Mouse (Mus musculus) heart, postnatal 25 days (tissue): ENCODE measurements at regions not wholly inside any gene's neighbourhood (a gene's known extent, or its start where the extent isn't known, plus 50 kb on each side); places are given as distances from the start of the nearest gene placed in this dataset.
"Not testable (repeated sequence)": the region's sequence is repeated elsewhere in the genome, so short reads cannot be mapped to it uniquely, and the experiment has no call there.

Experiments
- DNase-seq: peaks from one replicate; pipeline ENCODE4 v3.0.0; 2022; ENCODE audit warnings: low spot score
- intact Hi-C: fragments of 180-260 bp; cut with DNase I; formaldehyde crosslinking; loops from one replicate; pipeline ENCODE4 v1.15.1; 2025

DNA sequence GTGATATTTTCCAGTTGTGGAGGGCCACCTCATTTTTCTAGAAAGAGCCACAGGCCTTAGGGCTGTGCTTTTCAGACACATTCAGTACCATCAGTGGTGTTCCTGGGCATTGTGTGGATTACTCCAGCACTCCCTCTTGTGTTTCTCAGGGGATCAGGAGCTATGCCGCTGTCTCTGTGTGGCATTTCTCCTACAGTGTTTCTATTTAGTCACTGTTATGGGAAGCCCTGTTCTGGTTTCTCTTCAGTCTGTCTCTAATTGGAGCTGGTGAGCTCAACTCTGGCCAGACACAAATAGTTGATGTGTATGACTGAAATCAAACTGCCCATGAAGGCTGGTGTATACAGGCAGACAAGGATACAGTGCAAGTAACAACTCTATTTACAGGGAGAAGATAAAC, 133.7 kb upstream of the Arhgap42 start:
- intact Hi-C loops = loop anchor here (10.0 kb wide), 1 partner anchor 1768 kb away; no protein-coding TSS in a partner anchor
- DNase-seq = no peak

DNA sequence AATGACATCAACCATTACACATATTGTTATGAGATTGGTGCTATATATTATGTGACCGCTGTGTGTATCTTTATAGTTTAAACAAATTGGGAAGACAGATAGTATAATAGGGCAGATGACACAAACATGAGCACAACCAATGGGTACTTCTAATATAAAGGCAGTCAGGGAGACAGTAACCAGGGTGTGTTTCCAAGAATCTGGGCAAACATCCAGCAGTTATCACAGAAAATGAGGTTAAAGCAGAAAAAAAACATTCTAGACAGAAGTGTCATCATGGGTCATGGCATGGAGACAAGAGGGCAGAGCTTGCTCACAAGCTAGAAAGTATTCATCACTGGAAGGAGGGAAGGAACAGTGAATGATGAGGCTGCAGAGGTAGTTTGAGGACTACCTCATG, 129.8 kb upstream of the Arhgap42 start:
- no peak for DNase-seq
- intact Hi-C loops = no loop called here

DNA sequence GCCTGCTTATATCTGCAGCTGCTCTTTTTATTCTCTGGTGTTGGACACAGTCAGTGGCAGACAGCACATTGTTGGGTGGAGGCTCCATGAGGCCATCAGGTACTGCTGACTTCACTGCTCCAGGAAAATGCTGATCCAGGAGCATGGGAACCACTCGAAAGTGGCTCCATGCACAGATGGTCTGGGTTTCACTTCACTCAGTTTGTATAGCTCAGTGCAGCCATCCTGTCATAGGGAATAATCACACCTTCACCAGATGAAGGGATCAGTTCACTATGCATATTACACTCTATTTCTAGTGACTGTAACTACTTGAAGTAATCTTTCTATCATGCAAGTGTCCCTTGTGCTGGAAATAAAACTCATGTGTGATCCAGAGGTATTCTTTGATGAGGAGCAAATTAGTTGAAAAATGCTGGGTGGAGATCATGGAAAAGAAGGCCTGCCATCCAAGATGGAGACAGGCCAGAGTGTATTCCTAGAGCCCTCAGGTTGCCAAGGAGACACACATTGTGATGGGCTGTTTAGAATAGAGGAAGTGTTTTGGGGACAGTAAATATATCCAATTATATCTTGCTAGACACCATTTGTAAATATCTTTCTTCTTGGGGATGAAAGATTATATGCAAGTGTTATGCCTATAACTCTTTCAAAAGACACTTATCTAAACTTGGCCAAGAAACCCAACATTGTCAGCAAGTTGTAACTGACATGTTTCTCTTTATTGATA, 103.7 kb upstream of the Arhgap42 start:
- DNase-seq = no peak
- intact Hi-C loops = no loop called here

DNA sequence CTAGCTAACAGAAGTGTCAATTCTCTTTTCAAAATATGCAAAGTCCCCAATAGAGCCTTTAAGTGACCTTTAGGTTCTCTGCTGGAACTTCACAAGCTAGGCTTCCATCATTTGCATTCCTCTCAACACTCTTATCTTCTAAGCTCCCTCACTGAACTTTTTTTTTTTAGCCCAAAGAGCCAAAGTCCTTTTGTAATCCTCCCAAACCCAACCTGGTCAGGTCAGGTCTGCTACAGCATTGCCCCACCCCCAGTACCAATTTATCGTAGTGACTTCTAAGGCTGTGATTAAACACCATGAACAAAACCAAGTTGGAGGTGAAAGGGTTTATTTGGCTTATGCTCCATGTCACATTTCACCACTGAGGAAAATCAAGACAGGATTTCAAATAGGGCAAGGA, 79.7 kb upstream of the Arhgap42 start:
- DNase-seq = no peak
- intact Hi-C loops = no loop called here

DNA sequence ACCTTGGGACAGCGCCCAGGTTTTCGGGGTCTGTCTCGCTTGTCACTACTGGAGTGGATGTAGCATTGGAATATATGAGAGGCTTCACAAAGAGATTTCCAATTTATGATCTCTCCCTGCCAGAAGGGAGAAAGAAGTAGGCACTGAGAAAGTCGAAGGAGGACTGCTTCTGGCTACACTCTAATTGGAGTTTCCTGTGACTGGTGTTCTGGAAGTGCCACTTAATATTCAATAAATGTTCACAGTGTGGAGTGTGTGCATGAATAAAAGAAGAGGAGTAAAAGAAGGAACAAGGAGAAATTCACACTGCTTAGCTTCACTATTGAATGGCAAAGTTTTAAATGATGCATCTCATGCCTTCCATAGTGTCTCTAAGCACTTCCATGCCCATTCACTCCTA, 77.1 kb upstream of the Arhgap42 start:
- no peak for DNase-seq

DNA sequence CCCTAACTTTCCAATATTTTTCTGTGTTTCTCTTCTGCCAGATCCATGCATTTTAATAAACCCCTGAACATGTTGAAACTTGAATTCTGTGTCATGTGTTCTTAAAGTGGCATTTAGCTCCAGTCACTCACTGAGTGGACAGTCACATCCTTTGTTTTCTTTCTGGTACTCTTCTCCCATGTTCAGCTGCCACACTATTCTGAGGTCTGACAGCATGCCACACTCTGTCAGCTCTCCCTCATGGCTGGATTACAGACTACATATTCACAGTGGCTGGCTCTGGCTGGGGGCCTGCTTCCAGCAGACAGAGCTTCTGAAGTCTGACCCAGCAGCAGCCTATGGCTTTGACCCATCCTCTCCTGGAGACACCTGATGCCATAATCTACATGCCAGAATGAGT, 73.4 kb upstream of the Arhgap42 start:
- intact Hi-C loops = no loop called here

More for the DNA sequence above, 77.1 kb upstream of the Arhgap42 start:
- intact Hi-C loops = no loop called here

DNA sequence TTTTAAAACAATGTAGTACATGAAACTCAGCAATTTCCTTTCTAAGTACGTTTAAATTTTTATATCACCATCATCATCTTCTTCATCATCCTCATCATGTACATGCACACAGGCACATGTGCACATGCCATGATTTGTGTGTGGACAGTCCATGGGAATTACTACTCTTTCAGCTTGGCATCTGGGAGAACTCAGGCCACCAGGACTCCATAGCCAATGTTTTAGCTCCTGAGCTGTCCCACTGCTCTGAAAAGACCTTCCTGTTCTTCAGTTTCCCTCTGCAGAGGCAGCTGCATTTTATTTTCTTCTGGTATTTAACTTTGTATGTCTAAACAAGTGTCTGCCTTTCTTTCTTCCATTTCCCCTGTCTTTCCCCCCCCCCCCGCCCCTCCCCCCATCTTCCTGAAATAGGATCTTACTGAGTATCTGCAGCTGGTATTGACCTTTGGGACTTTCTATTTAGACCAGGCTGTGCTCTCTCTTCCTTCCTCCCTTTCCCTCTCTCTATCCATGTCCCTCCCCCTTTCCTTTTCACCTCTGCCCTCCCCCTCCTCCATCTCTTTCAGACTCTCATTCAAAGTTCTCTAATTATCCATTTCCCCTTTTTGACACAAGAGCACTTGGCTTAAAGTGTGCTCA, 72.8 kb upstream of the Arhgap42 start:
- DNase-seq = no peak
- intact Hi-C loops = no loop called here

More for the DNA sequence above, 73.4 kb upstream of the Arhgap42 start:
- DNase-seq = no peak

DNA sequence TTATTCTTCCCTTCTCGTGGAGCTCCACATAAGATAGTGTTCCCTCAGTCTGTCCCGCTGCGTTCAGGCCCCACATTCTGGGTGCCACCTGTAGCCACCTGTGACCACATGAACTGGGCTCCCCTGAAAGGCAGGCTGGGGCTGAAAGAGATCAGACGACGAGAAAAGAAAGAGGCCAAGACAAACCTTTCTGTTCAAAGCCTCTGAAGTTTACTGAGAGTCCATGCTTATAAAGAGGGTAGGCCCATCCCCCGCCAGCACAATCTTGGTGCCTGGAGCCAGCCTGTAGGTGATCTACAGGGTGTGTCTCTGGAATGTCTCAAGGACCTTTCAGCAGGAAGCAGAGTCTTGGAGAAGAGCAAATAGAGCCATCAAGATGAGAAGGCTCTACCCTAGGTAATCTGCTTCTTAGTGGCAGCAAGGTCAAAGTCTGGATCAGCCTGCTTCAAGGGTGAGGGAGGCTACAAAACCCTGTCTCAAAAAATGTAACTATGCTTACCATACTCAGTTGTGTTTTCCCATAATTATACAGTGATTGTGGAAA, 72.2 kb upstream of the Arhgap42 start:
- intact Hi-C loops, DNase-seq: not testable (repeated sequence)

DNA sequence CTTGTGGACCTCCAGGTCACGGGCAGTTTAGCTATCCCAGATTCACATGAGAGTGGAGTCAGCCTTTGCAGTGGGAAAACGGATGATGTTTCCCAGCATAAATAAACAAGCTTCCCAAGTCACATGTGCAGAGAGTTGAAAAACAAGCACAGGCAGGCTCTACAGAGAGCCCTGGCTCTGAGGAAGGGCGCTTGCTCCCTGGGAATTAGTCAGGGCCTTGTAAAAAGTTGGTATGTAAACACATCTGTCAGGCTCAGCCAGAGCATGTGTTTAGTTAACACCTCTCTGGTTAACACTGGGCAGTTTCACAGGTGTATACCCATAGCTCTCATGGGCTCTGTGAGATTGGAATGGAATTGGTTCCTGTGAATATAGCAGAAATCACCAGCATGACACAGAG, 51.9 kb upstream of the Arhgap42 start:
- no peak for DNase-seq
- intact Hi-C loops = no loop called here

DNA sequence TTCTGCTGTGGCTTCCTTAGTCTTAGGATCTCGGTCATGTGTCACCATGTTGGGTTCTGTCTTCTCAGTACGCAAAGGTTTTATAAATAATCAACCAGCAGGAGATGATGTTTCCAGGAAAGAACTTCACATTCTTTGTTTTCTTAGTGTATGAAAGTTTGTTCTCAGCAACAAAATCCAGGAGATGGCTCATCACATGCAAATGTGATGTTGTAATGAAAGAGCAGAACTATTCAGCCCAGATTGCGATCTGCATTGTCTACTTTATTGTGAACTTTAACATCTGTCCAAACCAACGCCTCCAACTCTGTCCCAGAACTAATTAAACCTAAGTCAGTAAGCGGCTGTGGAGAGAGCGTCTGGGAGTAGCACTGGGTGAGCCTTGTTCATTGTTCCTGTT, 50.7 kb upstream of the Arhgap42 start:
- intact Hi-C loops = no loop called here
- DNase-seq = no peak
